Mouse (Mus musculus) layer of hippocampus, adult 9-11 months (tissue): ENCODE measurements around the gene Gclc.

ENCODE experiments used
- DNase-seq: peaks from one replicate; pipeline ENCODE4 v3.0.0; 2022

Gclc gene

DNA sequence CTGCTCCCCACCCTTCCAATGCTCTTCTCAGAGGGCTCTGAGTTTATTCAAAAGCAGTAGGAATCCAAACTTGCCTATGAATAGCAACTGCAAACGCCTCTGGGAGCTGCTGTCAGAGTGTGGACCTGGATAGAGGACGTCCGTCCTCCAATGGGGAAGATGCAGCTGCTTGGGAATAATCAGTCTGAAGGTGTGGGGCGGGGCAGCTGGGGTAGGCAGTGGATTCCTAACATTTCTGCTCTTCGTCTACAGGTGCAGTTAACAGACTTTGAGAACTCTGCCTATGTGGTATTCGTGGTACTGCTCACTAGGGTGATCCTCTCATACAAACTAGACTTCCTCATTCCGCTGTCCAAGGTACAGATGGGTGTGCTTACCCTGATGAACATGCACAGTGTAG lies 33.6 kb downstream of the Gclc start:
- no peak for DNase-seq

GRCm38 (mm10) chr9:77789615-77790348 lies 35.4 kb downstream of the Gclc start:
- DNase-seq = peak; percentile 63

DNA sequence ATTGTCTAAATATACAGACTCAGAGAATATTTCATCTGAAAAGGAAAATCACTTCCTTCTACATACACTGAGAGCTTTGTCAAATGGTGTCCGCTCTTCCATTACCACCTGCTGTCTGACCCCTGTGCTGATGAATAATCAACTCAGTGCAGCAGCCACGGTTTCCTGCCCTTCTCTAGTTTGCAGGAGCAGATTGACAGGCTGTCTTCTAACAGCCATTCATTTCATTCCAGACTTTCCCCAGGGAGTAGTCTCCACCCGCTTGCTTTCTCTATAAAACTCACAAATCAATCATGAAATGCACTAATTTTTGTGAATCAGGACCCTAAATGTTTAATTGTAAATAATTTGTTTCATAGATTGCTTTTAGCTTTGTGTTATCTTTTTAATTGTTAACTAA lies 39.5 kb downstream of the Gclc start:
- no peak for DNase-seq

- peak; percentile 11 for DNase-seq
Measured at GRCm38 (mm10) chr9:77802461-77802860, 48.1 kb downstream of the Gclc start.

DNA sequence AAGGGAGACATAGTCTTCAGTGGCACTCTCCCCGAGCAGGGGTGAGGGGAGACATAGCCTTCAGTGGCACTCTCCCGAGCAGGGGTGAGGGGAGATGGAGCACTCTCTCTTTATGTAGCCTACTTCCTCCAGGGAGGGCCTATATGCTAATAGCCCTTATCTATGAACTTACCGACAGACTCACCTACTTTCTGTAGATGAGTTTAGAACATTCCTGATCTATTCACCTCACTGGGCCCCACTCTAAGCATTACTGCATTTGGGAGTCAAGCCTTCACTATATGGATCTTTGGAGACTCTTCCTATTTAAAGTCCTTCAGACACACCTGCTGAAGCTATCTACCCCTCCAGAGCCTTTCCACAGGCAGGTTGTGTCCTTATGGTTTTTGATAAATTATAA lies 52.1 kb downstream of the Gclc start:
- no peak for DNase-seq

DNA sequence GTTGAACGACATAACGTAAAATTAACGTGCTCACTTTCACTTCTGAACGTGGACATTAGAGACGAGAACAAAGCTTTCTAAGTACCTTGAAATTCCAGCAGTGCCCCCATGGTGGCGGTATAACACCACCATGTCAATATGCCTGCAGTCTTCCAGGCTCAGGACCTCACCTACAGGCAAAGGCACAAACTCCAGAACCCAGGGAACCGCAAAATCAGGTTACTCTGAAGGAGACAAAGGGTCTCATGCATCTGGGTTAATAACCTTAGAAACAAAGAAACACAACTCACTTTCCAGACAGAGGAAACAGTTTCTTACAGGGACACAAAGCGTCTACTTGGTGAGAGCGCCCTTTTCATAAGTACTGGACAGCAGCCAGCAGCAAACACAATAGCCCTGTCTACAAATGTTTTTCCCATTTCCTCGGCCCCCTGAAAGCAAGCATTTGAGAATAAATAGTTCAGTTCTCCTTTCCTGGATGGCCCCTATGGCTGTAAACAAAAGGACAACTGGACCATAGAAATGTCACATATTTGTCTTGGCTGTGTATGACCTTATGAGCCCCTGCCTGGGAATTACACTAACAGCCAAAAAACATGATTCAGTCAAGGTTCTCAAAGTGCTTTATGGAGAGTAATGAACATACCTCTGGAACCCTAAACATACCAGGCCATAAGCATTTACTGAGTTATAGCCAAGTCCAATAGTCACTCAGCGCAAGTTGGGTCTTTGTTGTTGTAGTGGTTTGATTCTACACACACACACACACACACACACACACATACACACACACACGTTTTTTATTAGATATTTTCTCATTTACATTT lies 52.7 kb downstream of the Gclc start:
- DNase-seq = peak; percentile 71

- DNase-seq = no peak
Measured at GRCm38 (mm10) chr9:77808481-77808880, 54.1 kb downstream of the Gclc start.

DNA sequence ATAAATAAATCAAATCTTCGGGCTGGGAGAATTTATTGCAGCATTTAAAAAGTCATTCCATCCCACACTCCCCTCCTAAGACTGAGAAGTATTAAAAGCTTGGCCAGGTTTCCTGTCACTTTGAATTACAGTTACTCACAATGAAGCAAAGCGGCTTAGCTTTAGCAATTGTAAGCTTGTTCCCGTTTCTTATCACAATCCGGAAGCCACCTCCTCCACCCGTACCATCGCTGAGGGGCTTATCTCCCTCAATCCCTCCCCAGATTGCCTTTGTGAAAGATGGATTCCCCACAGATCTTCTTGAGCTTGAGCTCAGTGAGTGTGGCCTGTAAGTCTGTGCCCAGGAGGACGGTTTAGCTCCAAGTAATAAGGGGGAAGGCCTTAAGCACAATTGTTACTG lies 64.5 kb downstream of the Gclc start:
- DNase-seq = no peak

DNA sequence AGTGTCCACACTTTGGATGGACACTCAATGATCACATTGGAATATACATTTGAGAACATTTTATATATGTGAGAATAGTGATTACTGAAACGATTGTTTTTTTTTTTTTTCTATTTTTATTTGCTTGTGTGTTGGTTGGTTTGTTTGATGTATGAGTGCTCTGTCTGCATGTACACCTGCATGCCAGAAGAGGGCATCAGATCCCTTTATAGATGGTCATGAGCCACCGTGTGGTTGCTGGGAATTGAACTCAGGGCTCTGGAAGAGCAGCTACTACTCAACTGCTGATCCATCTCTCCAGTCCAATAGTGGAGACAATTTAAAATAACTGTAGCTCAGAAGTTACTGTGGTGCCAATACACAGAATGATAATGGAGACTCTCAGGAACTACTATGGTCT lies 65.0 kb downstream of the Gclc start:
- DNase-seq = no peak

DNA sequence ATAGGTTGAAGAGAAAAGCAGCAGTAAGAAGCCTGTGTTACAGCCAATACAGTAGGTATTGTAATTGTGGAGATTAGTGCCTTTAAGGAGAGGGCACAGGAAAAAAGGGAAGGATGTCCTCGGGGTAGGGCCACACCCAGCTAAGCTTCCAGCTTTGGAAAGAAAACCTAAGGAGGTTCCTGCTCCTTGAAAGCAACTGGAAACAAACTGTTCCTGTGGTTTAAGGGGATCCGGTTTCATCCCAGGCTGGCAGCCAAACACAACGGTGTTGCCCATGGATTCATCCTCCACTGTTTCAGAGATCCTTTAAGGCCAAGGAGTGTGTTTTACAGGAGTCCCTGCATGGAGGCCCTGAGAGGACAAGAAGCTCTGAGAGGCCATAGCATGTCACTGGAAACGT lies 66.5 kb downstream of the Gclc start:
- DNase-seq = no peak

DNA sequence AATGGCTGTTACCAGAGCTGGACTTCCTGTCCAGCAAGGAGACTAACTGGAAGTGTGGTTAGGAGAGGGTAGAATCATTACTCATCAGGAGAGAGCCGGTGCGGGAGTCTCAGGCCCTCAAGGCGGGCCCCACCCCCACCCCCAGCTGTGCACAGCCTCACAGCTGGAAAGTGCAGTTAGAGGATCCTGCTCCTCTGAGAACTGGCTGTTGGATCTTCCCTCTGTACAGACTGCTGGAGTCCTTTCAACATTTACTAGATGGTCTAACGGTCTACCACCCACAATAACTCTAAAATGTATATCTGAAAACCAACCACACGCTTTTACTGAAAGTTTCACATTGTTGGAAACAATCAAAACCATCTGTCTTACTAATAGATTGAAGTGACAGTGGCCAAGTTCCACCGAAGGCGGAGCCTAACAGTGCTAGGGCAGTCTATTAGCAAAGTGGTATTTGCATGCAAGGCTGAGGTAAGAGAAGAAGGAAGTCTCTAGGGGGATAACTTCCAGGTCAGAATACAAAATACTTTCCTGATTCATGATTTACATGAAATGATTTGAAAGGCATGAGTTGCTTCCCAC lies 71.1 kb downstream of the Gclc start:
- peak; percentile 23 for DNase-seq

DNA sequence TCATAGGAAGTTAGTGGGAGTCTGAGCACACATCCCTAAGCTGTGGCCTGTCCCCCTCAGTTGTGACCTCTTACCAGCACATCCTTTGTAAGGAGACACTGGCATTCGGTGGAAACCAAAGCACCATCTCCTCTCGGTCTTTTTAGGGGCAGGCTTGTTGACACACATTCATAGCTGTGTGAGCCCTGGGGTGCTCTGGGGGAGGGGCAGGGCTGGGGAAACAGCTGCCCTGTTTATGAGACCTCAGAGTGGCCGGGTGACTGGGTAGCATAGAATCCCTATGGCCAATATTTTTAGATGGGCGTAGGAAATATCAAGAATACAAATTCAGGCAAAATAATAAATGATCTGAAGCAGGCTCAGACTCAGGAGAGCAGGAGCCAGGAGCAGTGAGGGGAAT lies 71.9 kb downstream of the Gclc start:
- no peak for DNase-seq

DNA sequence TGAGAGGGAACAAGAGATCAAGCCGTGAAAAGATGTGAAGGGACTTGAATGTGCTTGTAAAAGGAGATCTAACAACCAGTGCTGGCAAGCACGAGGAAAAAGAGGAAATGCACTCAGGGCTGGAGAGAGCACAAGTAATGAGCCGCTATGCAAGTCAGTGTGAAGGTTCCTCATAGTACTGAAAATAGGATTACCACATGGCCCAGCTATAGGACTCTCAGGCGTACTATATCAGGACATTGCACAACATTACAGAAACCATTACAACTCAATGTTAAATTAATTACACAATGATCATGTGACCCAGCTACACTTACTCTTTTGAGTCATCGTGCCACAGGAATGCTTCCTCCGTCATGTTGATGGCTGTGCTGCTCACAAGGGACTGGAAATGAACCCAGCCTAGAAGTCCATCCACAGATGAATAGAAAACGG lies 74.2 kb downstream of the Gclc start:
- DNase-seq = peak; percentile 68

GRCm38 (mm10) chr9:77834259-77834993 lies 80.1 kb downstream of the Gclc start:
- DNase-seq = no peak

DNA sequence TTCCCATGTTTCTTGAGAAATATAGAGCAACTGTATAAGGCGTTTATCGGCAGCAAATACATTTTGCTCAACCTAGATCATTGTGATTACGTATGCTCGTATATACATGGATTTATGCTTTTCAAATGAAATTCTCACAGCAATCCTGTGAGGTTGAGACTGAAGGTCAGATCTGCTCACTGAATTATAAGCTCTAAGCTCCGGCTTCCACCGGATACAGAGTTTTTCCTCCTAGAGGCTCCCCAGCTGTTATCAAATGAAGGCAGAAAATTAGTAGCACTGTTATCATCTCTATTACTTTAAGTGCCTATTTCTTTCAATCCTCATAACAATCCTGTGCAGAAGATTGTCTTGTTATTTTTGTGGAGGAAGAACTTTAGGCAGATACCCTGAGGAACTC lies 80.8 kb downstream of the Gclc start:
- no peak for DNase-seq

- DNase-seq = no peak
Measured at GRCm38 (mm10) chr9:77835756-77836155, 81.4 kb downstream of the Gclc start.

DNA sequence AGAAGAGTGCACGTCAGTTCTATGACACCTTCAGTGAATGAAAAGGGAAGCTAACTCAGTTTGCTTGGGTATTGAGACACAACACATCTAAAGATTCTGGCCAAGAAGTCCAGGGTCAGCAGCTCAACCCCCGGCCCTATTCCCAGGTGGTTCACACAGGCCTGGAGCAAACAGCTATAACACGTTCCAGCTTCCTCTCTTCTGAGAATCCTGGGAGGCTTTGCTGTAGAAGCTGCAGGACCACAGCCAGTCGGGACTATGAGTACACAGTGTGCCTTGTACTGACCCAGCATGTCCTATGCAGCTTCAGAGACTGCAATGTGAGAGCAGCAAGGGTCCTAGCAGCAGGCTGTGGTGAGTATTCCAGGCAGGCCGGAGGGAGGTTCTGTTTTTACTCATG lies 84.3 kb downstream of the Gclc start:
- no peak for DNase-seq
